Mouse (Mus musculus) brain, embryonic 14.5 days (tissue): ENCODE measurements at regions not wholly inside any gene's neighbourhood (a gene's known extent, or its start where the extent isn't known, plus 50 kb on each side); places are given as distances from the start of the nearest gene placed in this dataset.

Experiments
- DNase-seq: peaks from one replicate; pipeline ENCODE4 v3.0.0-alpha.2; 2011; ENCODE audit warnings: low read depth
- CTCF ChIP-seq: fragments of 200-500 bp; IDR thresholded peaks from 2 replicates; pipeline ENCODE4 v1.5.1; 2012; ENCODE audit warnings: inconsistent platforms, mild to moderate bottlenecking, moderate library complexity, borderline replicate concordance; ENCODE audit not compliant: insufficient read depth, insufficient read length; ENCODE audit errors: extremely low read depth
- POLR2A ChIP-seq: fragments of 200-500 bp; IDR thresholded peaks from 2 replicates; pipeline ENCODE4 v1.6.1; 2012; ENCODE audit warnings: mild to moderate bottlenecking, inconsistent platforms, borderline replicate concordance; ENCODE audit not compliant: poor library complexity, insufficient read depth, insufficient read length, severe bottlenecking; ENCODE audit errors: extremely low read depth

DNA sequence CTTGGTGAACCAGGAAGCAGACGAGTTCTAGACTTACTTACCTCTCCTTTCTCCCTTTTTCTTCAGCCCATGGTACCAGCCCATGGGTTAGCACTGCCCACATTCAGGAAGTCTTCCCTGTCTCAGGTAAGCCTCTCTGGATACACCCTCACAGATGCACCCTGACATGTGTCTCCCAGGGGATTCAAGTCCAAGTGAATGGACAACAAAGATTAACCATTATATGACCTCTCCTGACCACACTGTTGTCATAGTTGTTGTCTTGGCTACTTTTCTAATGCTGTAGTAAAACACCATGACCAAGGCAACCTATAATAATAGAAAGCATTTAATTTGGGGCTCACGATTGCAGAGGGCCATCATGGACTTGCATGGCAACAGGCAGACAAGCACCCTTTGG is 98.8 kb upstream of the Vash1 start:
- DNase-seq: no peak
- TF ChIP-seq CTCF: no peak
- TF ChIP-seq POLR2A: no peak

- DNase-seq: peak; percentile 69
- TF ChIP-seq POLR2A (no peak), CTCF (no peak)
These were observed 98.3 kb upstream of the Vash1 start for GRCm38 (mm10) chr12:86580132-86580718.

GRCm38 (mm10) chr12:86582076-86582475 is 96.4 kb upstream of the Vash1 start:
- DNase-seq: no peak
- TF ChIP-seq CTCF (no peak), POLR2A (no peak)

DNA sequence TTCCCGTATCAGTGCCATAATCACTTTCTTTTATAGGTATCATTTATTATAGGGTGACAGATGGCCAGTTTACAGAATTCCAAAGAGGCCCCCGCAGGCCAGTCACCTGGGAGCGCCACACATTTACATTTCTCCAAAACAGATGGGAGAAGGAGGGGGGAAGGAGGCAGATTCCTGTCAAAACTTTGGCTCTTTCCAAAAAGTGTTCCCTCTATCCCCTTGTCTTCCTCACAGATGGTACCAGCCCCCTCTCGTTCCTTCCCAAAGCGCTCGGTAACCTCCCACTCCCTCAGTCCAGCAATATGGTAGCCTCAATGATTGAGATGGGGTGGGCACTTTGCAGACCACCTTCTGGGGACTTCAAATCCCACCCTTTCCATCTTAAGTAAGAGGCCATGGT is 90.5 kb upstream of the Vash1 start:
- peak; percentile 63 for DNase-seq
- TF ChIP-seq CTCF (no peak), POLR2A (no peak)

DNA sequence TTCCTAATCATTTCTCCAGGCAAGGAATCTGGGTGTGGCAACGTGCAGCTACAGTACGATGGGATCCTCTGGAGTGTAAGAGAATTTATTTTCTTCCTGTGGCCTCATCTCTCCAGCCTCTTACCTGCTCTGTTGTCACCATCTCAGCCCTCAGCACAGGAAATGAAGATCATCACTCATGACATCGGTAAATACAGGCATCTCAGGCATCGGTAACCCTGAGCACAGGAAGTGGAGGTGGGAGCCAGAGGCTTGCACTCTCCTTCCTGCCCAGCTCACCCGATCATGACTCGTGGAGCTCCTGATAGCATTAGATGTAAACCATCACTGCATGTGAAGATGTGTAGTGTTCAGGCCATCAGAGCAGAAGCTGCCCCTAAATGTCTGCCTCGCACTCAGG is 86.0 kb upstream of the Vash1 start:
- TF ChIP-seq POLR2A (no peak), CTCF (no peak)

DNA sequence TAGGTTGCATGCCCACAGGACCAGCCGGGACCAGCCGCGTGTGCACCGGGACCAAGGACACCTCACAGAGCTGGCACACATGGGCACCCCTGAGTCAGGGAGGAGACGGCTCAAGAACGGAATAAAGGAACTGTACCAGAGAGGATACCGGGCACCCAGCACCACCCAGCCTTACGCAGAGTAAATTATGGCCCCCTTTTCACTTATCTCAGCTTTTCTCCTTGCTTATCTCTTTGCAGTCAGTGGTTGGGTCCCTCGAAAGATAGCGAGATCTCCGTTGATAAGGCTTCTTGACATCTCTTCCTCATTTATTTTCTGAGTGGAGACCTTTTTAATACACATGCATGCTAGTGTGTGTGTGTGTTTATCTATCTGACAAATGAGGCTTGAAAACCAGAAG is 83.9 kb upstream of the Vash1 start:
- DNase-seq: no peak
- TF ChIP-seq POLR2A (no peak), CTCF (no peak)

More for the DNA sequence above, 86.0 kb upstream of the Vash1 start:
- DNase-seq: no peak

GRCm38 (mm10) chr12:86600041-86600440 is 78.5 kb upstream of the Vash1 start:
- no peak for DNase-seq

DNA sequence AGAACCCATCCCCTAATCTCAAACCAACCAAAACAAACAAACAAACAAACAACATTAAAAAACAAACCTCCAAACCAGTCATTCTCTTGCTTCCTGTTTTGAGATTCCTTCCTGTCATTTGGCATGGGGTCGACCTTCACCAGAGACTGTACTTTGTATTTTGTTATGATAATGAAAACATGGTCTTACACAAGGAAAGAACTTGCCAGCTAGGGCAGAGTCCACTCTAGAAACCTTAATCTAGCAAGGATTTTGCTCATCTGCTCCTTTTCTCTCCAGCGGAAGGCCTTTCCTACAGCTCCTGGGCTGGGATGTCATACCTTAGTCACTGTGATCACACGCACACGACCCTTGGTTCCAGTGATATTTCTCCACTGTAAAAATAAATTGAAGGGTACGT is 75.0 kb upstream of the Vash1 start:
- no peak for DNase-seq
- TF ChIP-seq POLR2A (no peak), CTCF (no peak)

More at GRCm38 (mm10) chr12:86600041-86600440, 78.5 kb upstream of the Vash1 start:
- TF ChIP-seq CTCF (no peak), POLR2A (no peak)

GRCm38 (mm10) chr12:86612431-86613040 is 66.0 kb upstream of the Vash1 start:
- TF ChIP-seq POLR2A: no peak
- TF ChIP-seq CTCF: no peak

DNA sequence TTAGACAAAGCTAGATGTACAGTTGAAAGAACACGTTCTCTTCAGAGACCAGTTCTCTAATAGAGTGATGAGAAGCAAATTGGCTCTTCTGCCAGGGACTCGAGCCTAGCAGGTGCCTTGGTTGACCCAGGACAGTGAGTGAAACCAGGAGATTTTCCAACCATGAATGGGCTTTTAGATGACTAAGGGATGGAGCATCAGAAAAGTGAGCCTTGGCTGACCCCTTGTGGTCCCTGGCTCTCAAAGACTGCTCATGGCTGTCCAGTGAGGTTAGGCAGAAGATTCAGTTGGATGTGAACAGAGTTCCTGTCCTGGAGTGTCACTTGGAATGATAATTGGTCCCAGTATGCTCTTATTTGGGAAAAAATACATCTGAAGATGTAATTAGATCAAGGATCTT is 64.3 kb upstream of the Vash1 start:
- DNase-seq: peak; percentile 75
- no peak for TF ChIP-seq POLR2A
- TF ChIP-seq CTCF: peak; percentile 74

More at GRCm38 (mm10) chr12:86612431-86613040, 66.0 kb upstream of the Vash1 start:
- peak; percentile 6 for DNase-seq

GRCm38 (mm10) chr12:86616327-86616726 is 62.2 kb upstream of the Vash1 start:
- no peak for DNase-seq
- TF ChIP-seq CTCF (no peak), POLR2A (no peak)

DNA sequence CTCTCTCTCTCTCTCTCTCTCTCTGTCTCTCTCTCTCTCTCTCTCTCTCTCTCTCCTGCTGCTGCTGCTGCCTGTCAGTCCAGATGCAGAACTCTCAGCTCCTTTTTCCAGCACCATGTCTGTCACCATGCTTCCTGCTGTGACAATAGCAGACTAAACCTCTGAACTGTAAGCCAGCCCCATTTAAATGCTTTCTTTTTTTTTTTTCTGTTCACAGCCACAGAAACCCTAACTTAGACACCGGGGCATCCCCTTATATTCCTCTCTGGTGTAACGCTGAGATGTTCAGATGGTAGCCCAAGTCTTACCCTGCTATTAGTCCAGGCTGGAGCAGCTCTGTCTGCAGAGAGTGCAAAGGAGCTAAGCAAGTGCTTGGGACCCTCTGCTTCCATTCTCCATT is 54.3 kb upstream of the Vash1 start:
- TF ChIP-seq POLR2A (no peak), CTCF (no peak)
- DNase-seq: no peak
